Mouse (Mus musculus) lung, adult 2 months (tissue): ENCODE results near the gene L3mbtl4.

Source experiments
- CTCF ChIP-seq: fragments of 200-500 bp; IDR thresholded peaks from 2 replicates; pipeline ENCODE4 v1.5.1; 2011; ENCODE audit warnings: mild to moderate bottlenecking, low read length, control low read depth; ENCODE audit not compliant: insufficient read depth
- POLR2A ChIP-seq: fragments of 200-500 bp; IDR thresholded peaks from 2 replicates; pipeline ENCODE4 v1.6.1; 2011; ENCODE audit warnings: low read depth, mild to moderate bottlenecking, control low read depth, low read length, borderline replicate concordance; ENCODE audit errors: extremely low read depth

GRCm38 (mm10) chr17:68275138-68275537, 1.5 kb downstream of the L3mbtl4 start:
- TF ChIP-seq POLR2A, result no peak
- no peak for TF ChIP-seq CTCF
